Mouse (Mus musculus) T-cell, adult 2 months (primary cell): ENCODE data around the gene Olfr297.

Experiments used
- DNase-seq: peaks from one replicate; pipeline ENCODE4 v3.0.0; 2022; ENCODE audit warnings: low spot score

The Olfr297 gene

DNA sequence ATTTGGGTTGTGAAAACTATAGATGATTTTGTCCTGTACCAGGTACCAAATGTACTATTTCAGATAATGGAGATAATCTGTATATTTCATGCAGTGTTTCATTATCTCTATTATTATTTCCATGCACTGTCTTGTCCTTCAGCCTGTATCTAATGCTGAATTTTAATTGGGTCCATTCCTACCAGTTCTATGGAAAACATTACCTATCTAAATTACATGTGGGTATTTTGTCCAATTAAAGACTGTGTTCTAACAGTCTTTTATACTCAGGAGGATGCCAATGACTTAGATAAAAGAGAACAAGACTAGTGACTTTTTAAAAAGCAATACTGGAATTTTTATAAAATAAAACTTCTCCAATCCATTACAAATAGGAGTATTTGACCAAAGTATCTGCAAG, at the start of gene Olfr297:
Gene Olfr297 (plus strand): TSS at position 301 of the 400 bp plus-strand sequence.
- no peak for DNase-seq

DNA sequence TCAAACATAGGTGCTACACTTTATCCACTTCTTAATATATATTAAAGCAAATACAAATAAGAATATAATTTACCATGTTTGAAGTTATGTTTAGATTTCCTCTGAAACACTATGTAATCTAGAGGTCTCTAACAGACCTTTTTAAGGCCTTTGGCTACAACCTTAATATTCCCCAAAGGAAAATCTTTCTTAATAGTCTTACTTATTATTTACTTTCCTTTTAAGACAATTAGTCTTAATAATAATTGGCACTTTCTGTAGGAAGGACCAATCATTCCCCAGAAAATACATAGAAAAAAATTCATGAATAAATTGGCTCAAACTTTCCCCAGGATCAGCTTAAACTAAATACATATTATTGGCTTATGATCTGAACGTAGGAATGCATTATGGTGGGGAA, 27.4 kb upstream of the Olfr297 start, which contains the start of gene Olfr298:
Gene Olfr298 (minus strand): TSS at position 101 of the 400 bp plus-strand sequence.
- no peak for DNase-seq
